Mouse (Mus musculus) thymus, adult 2 months (tissue): ENCODE data around the gene Tmem163.

Experiments used
- CTCF ChIP-seq: fragments of 200-500 bp; IDR thresholded peaks from 2 replicates; pipeline ENCODE4 v1.5.1; 2012; ENCODE audit warnings: mild to moderate bottlenecking, control low read depth, low read length, moderate library complexity, borderline replicate concordance; ENCODE audit not compliant: control insufficient read depth, poor library complexity, insufficient read depth; ENCODE audit errors: extremely low read depth
- POLR2A ChIP-seq: fragments of 200-500 bp; IDR thresholded peaks from 2 replicates; pipeline ENCODE4 v1.6.1; 2012; ENCODE audit warnings: mild to moderate bottlenecking, low read length, control low read depth, moderate library complexity; ENCODE audit not compliant: control insufficient read depth, poor library complexity, insufficient read depth; ENCODE audit errors: extremely low read depth

DNA sequence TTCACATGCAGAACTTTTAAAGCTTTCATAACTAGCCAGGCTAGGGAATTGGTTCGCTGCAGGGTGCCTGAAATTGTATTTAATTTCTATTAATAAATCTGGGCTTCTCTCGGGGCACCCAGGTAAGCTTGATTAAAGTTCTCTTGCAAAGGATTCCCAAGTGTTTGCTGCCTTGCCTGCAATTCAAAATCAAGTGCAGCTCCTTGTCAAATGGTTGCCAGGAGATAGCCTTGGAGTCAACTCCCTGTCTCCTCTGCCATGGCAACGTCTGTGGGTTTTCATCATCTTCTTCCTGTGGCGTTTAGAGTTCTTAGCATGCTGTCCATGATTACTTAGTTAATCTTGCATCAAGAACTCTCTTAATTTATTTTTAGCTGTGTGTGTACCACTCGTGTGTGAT lies 26.9 kb upstream of the Tmem163 start:
- no peak for TF ChIP-seq CTCF
- no peak for TF ChIP-seq POLR2A
